Mouse (Mus musculus) midbrain, embryonic 11.5 days (tissue): ENCODE measurements around the gene Phf21a. TPM values are rescaled to one million over a fixed set of nuclear protein-coding genes. Genes with fewer than 3 reads are reported as not detected.
"Not testable (repeated sequence)": the region's sequence is repeated elsewhere in the genome, so short reads cannot be mapped to it uniquely, and the experiment has no call there.

Experiments
- ATAC-seq: fragments of 200-750 bp; cut with Nextera tagmentation; 2 replicates; pipeline ENCODE4 v1.8.0; 2017; ENCODE audit warnings: moderate TSS enrichment, moderate library complexity; ENCODE audit not compliant: low FRiP score
- DNase-seq: peaks from one replicate; pipeline ENCODE4 v3.0.0; 2015; ENCODE audit warnings: low spot score; ENCODE audit errors: missing footprints
- H3K27ac ChIP-seq: fragments of 300-500 bp; sonication (generic); 2 replicates; pipeline ENCODE4 v1.5.1; 2014; ENCODE audit warnings: low read depth, low read length
- H3K27me3 ChIP-seq: fragments of 300-500 bp; sonication (generic); 2 replicates; pipeline ENCODE4 v1.6.1; 2014; ENCODE audit warnings: mild to moderate bottlenecking, low read length, moderate library complexity, mixed read lengths; ENCODE audit not compliant: control insufficient read depth, insufficient read depth
- H3K36me3 ChIP-seq: fragments of 300-500 bp; sonication (generic); 2 replicates; pipeline ENCODE4 v1.6.1; 2014; ENCODE audit warnings: mild to moderate bottlenecking, low read length, moderate library complexity, mixed read lengths; ENCODE audit not compliant: control insufficient read depth, insufficient read depth
- H3K4me1 ChIP-seq: fragments of 300-500 bp; sonication (generic); 2 replicates; pipeline ENCODE4 v1.6.1; 2014; ENCODE audit warnings: low read length; ENCODE audit not compliant: control insufficient read depth, insufficient read depth
- H3K4me2 ChIP-seq: fragments of 300-500 bp; sonication (generic); 2 replicates; pipeline ENCODE4 v1.6.1; 2014; ENCODE audit warnings: mild to moderate bottlenecking, moderate library complexity
- H3K4me3 ChIP-seq: fragments of 300-500 bp; sonication (generic); 2 replicates; pipeline ENCODE4 v1.5.1; 2014; ENCODE audit warnings: low read depth, low read length
- H3K9ac ChIP-seq: fragments of 300-500 bp; sonication (generic); 2 replicates; pipeline ENCODE4 v1.6.1; 2014; ENCODE audit warnings: low read length
- H3K9me3 ChIP-seq: fragments of 300-500 bp; sonication (generic); 2 replicates; pipeline ENCODE4 v1.6.1; 2016; ENCODE audit warnings: low read length; ENCODE audit not compliant: control insufficient read depth
- WGBS: fragments of 180-500 bp; shearing (Covaris S2); extraction: QIAGEN DNeasy Blood & Tissue Kit; methylation state at CpG from one replicate; pipeline ENCODE4 v1.1.7; 2014; 5-methylcytosine and 5-hydroxymethylcytosine counted together
- polyA plus RNA-seq: library from polyadenylated mRNA; unstranded; fragments of >200 nt; fragmentation: Nextera tagmentation; extraction: Ambion mirVana; gene quantifications from 2 replicates; pipeline ENCODE4 v1.2.1, GENCODE M21; 2014

The Phf21a gene
- polyA plus RNA-seq, 1 experiment from 2014 or later, result 34.4 TPM

DNA sequence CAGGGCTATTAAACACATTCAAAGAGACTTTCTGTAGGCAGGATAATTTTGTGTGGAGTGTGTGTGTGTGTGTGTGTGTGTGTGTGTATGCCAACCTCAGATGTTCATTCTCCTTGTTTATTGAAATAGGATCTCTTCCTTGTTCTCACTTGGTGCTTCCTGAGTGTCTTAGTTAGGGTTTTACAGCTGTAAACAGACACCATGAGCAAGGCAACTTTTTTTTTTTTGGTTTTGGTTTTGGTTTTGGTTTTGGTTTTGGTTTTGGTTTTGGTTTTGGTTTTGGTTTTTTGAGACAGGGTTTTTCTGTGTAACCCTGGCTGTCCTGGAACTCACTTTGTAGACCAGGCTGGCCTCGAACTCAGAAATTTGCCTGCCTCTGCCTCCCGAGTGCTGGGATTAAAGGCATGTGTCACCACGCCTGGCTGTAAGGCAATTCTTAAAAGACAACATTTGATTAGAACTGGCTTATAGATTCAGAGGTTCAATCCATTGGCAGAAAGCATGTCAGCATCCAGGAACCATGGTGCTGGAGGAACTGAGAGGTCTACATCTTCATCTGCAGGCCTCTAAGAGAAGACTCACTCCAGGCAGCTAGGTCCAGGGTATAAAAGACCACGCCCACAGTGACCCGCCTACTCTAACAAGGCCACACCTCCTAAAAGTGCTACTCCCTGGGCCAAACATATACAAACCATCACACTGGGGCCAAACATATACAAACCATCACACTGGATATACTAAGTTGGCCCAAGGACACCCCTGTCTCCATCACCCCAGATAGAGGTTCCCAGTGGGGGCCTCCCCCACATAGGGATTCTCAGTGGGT, 55.2 kb downstream of the Phf21a start:
- not testable (repeated sequence) for ATAC-seq, H3K4me1 ChIP-seq, H3K4me3 ChIP-seq, H3K36me3 ChIP-seq, H3K27ac ChIP-seq, H3K9me3 ChIP-seq, DNase-seq, H3K9ac ChIP-seq, H3K27me3 ChIP-seq, H3K4me2 ChIP-seq
- 81% methylated on average over 5 of the region's 5 CpGs for WGBS

DNA sequence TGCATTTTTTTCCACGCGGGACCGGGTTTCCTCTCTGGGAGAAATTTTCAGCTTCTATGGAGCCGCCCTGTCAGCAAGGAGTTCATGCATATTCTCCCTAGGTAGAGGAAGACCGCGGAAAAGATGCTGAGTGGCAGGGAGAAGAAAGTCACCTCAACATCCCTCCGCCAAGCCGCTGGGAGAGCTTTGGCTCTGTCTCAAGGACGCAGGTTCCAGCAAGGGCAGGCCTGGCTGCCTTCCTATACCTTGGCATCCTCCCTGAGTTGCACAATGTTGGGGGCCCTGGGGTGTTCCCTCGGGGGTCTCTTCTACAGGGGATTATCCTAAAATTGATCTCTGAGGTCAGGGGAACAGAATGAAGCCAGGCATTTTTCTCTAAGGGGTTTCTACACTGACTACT, 71.4 kb downstream of the Phf21a start:
- no peak overlapping the region for H3K4me2 ChIP-seq
- peak; percentile 80 for DNase-seq
- 62% methylated on average over 10 of the region's 10 CpGs for WGBS

GRCm38 (mm10) chr2:92166950-92167349, 74.0 kb downstream of the Phf21a start:
- Histone ChIP-seq H3K4me2 (no peak overlapping the region), H3K27me3 (no peaks in the 10 kb centered on the region), H3K4me1 (no peaks in the 10 kb centered on the region), H3K9ac (no peak overlapping the region), H3K9me3 (no peaks in the 10 kb centered on the region), H3K36me3 (no peaks in the 10 kb centered on the region), H3K4me3 (no peak overlapping the region), H3K27ac (no peak overlapping the region)
- ATAC-seq (no peak), DNase-seq (peak; percentile 56)
- WGBS, result 74% methylated on average over 7 of the region's 7 CpGs

More for the DNA sequence above, 71.4 kb downstream of the Phf21a start:
- Histone ChIP-seq H3K9ac (no peak overlapping the region), H3K9me3 (no peaks in the 10 kb centered on the region), H3K4me3 (no peak overlapping the region), H3K4me1 (no peaks in the 10 kb centered on the region), H3K27me3 (no peaks in the 10 kb centered on the region), H3K27ac (no peak overlapping the region), H3K36me3 (no peaks in the 10 kb centered on the region)
- ATAC-seq, result no peak

DNA sequence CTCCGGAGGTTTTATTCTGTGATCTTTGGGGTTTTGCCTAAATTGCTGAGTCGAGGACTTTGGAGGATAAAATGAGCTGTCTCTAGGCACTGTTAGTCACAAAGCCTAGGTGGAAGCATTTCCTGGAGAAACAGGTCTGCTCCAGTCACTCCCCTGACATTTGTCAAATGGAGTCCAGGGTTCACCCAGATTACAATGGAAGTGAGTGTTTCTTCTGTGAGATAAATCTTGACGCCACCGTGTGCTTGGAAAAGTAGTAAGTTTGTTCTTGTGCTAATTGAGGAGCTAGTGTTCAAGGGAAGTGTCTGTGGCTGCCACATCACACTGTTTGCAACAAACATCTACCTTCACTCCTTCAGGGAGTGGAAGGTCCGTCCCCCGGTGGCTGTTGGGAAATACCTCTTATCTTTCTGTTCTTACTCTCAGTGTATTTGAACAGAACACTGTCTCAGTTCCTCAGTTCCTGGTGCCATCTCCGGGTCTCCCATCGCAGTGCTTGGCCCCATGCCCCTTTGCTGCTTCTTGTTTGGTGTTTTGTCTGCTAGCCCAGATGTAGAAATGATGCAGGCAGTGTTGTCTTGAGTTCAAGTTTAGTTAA, 78.2 kb downstream of the Phf21a start:
- no peaks in the 10 kb centered on the region for H3K36me3 ChIP-seq
- WGBS, result 80% methylated on average over 8 of the region's 8 CpGs
- ATAC-seq, result no peak
- H3K4me1 ChIP-seq, result no peaks in the 10 kb centered on the region; the same call in 1 of the 2 replicates
- H3K4me2 ChIP-seq, result no peak overlapping the region
- H3K4me3 ChIP-seq, result no peak overlapping the region
- DNase-seq, result no peak
- H3K27ac ChIP-seq, result no peak overlapping the region
- H3K9me3 ChIP-seq, result no peaks in the 10 kb centered on the region
- H3K27me3 ChIP-seq, result no peaks in the 10 kb centered on the region
- H3K9ac ChIP-seq, result no peak overlapping the region

GRCm38 (mm10) chr2:92172300-92172699, 79.4 kb downstream of the Phf21a start:
- H3K4me2 ChIP-seq, result no peak overlapping the region
- ATAC-seq (no peak), DNase-seq (no peak)
- no peaks in the 10 kb centered on the region for H3K9me3 ChIP-seq
- H3K4me1 ChIP-seq, result no peaks in the 10 kb centered on the region; the same call in 1 of the 2 replicates
- no peak overlapping the region for H3K4me3 ChIP-seq
- H3K27me3 ChIP-seq, result no peaks in the 10 kb centered on the region
- H3K27ac ChIP-seq, result no peak overlapping the region
- 90% methylated on average over 5 of the region's 5 CpGs for WGBS
- H3K9ac ChIP-seq, result no peak overlapping the region
- H3K36me3 ChIP-seq, result no peaks in the 10 kb centered on the region

DNA sequence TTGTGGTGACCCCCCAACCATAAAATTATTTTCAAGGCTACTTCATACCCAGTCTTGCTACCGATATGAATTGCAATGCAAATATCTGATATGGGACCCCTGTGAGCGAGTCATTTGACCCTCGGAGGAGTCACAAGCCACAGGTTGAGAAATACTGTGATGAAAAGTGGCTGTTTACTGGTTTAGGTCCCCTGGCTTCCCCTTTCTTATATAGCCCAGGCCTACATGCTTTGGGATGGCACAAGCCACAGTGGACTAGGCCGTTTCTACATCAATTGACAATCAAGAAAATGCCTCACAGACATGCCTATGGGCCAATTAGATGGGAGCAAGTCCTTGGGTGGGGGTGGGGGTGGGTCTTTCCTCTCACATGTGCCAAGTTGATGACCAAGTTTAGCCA, 80.3 kb downstream of the Phf21a start:
- no peak for DNase-seq
- H3K9me3 ChIP-seq, result no peaks in the 10 kb centered on the region
- 87% methylated on average over 4 of the region's 4 CpGs for WGBS
- no peaks in the 10 kb centered on the region; the same call in 1 of the 2 replicates for H3K4me1 ChIP-seq
- H3K27me3 ChIP-seq, result no peaks in the 10 kb centered on the region
- no peak overlapping the region for H3K9ac ChIP-seq
- H3K4me2 ChIP-seq, result no peak overlapping the region
- no peaks in the 10 kb centered on the region for H3K36me3 ChIP-seq
- ATAC-seq, result no peak
- no peak overlapping the region for H3K4me3 ChIP-seq
- H3K27ac ChIP-seq, result no peak overlapping the region

GRCm38 (mm10) chr2:92174265-92174664, 81.3 kb downstream of the Phf21a start:
- Histone ChIP-seq H3K4me3 (no peak overlapping the region), H3K36me3 (no peaks in the 10 kb centered on the region), H3K9ac (no peak overlapping the region), H3K27ac (no peak overlapping the region), H3K4me1 (no peaks in the 10 kb centered on the region; the same call in 1 of the 2 replicates), H3K9me3 (no peaks in the 10 kb centered on the region), H3K27me3 (no peaks in the 10 kb centered on the region), H3K4me2 (no peak overlapping the region)
- DNase-seq, result peak; percentile 79
- WGBS, result 53% methylated on average over 7 of the region's 7 CpGs
- ATAC-seq, result no peak

DNA sequence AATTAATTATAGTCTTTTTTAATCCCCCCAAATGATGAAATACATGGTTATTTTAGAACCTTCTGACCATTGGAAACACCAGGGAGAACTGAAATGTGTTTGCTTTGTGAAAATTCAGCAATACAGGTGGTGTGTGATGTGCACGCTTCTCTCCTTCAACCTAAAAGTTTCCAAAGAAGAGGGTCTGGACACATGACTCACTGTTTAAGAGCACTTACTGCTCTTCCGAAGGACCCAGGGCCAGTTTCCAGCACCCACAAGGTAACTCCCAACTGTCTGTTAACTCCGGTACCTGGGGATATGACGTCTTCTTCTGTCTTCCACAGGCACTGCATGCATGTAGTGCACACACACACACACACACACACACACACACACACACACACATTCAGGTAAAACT, 82.1 kb downstream of the Phf21a start:
- 94% methylated on average over 4 of the region's 4 CpGs for WGBS
- Histone ChIP-seq H3K27me3 (no peaks in the 10 kb centered on the region), H3K27ac (no peak overlapping the region), H3K4me1 (no peaks in the 10 kb centered on the region; the same call in 1 of the 2 replicates), H3K36me3 (no peaks in the 10 kb centered on the region), H3K9me3 (no peaks in the 10 kb centered on the region), H3K4me3 (no peak overlapping the region), H3K4me2 (no peak overlapping the region), H3K9ac (no peak overlapping the region)
- DNase-seq (peak; percentile 80), ATAC-seq (no peak)

DNA sequence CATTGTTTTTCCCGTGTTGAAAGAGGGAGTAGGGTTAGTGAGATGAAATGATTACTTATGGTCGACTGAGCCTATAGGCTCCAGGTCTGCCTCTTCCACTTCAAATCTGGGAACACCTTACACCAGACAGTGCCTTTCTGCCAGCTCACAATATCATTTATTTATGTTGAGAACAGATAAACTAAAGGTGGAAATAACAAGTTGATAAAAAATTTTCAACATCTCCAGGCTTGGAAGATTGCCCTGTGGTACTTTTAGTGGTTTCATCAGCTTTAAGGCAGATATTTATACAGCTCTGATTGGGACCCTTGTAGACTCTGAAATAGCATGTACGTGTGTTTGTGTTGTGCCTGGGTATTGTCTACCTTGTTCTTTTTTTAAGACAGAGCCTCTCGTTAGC, 83.4 kb downstream of the Phf21a start:
- H3K27ac ChIP-seq, result no peak overlapping the region
- WGBS, result 50% methylated on average over 4 of the region's 4 CpGs
- no peak overlapping the region for H3K9ac ChIP-seq
- DNase-seq (no peak), ATAC-seq (no peak)
- no peaks in the 10 kb centered on the region for H3K36me3 ChIP-seq
- H3K27me3 ChIP-seq, result no peaks in the 10 kb centered on the region
- H3K9me3 ChIP-seq, result no peaks in the 10 kb centered on the region
- no peak overlapping the region for H3K4me3 ChIP-seq
- H3K4me1 ChIP-seq, result no peaks in the 10 kb centered on the region; the same call in 1 of the 2 replicates
- no peak overlapping the region for H3K4me2 ChIP-seq
